Mouse (Mus musculus): ENCODE data around the gene Rcc1l.

DNA sequence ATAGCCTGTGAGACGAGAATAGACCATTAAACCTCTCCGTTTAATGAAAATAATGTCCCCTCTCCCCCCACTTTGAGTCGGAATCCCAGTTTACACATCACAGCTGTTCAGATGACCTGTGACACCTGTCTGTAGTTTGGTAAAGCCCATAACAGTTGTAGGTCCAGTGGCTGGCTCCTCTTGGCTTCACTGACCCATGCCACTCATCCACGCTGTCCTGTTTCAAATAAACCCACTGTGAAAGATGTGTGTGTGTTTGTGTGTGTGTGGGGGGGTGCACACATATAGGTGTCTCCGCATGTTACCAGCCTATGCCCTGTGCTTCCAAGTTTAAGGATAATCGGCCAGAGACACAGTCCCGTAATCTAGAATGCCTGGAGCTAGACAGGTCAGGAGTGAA lies 41.3 kb upstream of the Rcc1l start:
- TF ChIP-seq POLR2A (IDR thresholded peaks at IDR 0.05; ENCODE audit: low read depth, low read length) (no peak), CTCF (IDR thresholded peaks at IDR 0.05; ENCODE audit: extremely low read depth, insufficient read length, insufficient replicate concordance, low read depth, low read length) (no peak)
